Mouse (Mus musculus) frontal cortex, postnatal 36 days (tissue): ENCODE results near the gene Mical2.

ENCODE experiments used
- DNase-seq, 2 experiments: peaks; one replicate each; pipeline ENCODE4 v3.0.0; 2022; ENCODE audit warnings: low spot score in 2 of 2

Mical2 gene

DNA sequence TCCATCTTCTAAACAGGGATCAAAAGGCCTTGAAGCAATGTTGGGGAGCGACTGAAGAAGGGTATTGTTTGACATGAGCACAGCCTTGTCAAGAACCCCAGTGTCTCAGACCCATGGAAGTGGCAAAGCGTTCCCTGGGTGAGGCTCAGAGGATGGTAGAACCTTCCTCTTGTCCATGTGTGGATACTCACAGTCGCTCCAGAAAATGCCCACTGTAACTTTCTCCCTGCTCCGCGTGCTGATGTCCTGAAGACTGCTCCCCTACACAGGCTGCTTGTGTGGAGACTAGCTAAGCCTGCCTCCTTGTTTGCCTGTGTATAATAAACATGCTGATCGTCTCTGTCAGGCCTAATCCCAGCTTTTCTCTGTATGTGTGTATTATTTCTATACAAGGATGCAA lies 228.7 kb downstream of the Mical2 start:
- no peak for DNase-seq

DNA sequence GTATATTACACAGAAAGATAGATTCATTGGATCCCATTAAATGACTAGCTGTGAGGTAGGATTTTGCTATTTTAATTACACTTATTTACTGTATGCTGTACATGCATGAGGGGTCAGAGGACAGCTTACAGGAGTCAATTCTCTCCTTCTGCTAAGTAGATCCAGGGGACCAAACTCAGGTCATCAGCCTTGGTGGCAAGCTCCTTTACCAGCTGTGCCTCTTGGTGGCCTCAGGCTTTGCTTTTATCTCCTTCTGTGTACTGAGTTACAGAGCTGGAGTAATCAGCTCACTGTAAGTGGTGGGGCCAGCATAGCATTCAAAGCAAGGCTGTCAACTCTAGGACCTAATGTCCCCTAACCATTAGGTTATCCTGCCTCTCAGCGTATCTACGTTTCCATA lies 229.3 kb downstream of the Mical2 start:
- no peak for DNase-seq

DNA sequence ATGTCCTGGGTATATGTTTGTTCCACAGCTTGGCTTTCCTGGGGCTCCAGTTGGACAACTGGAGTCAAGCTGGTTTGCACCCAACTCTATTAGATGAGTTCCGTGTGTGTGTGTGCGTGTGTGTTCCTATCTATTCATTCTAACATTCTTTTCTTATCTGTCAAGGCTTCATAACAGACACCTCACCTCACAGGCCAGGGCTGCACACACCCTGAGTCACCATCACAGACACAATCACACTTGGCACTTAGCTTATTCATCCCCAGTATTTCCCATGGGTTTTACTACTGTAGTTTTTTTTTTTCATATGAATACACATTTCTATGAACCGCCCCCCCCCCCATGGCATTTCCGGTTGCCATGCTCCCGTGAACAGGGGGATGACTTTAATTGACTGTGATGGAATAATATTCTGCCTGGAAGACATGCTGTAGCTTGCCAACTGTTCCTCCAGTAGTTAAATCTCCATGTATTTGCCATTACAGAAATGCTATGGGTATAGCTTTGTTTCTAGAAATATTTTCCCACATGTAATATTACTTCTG lies 230.0 kb downstream of the Mical2 start:
- DNase-seq: no peak

DNA sequence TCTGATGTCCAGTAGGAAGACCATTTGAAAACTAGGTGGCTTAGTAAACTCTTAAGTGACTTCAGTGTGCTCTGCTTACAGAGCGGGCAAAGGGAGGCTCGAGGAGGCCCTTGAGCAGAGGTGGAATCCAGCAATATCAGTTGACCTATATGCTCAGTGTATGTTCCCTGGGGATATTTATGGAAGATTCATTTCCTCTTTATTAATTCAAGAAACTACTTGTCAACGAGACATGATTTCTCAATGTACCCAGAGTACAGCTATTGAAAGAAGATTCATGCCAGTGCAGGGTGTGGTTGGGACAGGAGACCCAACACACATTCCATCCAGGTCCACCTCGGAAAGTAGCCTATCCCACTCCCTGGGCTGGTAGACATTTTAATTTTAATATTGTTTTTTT lies 231.7 kb downstream of the Mical2 start:
- DNase-seq: no peak

DNA sequence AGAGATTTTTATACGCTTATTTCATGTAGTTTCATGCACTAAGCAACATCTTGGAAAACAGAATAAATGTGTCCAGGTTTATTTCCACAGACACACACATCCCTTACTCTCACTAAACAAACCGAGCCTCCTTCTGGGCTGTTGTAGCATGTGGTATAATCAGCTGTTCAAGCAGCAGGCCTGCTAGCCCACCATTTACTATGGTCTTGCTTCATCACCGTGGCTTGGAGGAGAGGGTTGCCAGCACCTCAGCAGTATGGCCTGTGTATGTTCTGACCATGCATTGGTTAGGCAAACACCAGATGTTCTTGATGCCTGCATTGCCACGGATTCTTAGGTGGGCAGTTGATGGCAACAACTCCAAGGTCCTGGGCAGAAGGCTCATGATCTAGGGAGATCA lies 232.3 kb downstream of the Mical2 start:
- no peak for DNase-seq

DNA sequence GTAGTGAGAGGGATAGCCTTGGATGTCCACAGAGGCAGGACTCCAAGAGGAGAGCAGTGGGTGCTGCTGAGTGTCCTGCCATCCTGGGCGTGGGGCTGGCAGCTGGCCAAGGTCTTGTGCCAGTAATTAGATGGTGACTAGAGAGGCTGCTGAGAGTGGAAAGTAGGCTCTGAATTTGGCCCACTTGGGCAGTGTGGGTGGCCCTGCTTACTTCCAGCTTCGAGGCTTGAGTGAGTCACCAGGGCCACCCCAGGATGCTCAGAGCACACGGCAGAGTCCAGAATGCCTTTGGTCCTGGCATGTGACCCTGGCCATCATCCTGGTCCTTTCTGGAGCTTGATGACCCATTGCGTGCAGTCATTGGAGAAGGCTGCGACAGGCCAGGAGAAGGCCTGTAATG lies 232.8 kb downstream of the Mical2 start:
- no peak for DNase-seq
